Mouse (Mus musculus) intestine, embryonic 15.5 days (tissue): ENCODE measurements around the gene Pde2a. TPM values are rescaled to one million over a fixed set of nuclear protein-coding genes. Genes with fewer than 3 reads are reported as not detected.
A peak's percentile ranks its signal among the peaks of the same experiment; 100 is the strongest.

Experiments used
- ATAC-seq: fragments of 200-750 bp; cut with Nextera tagmentation; 2 replicates; pipeline ENCODE4 v1.8.0; 2017; ENCODE audit warnings: moderate TSS enrichment, moderate library complexity
- H3K27ac ChIP-seq: fragments of 300-500 bp; sonication (generic); 2 replicates; pipeline ENCODE4 v1.5.1; 2015; ENCODE audit warnings: mild to moderate bottlenecking, inconsistent platforms
- H3K27me3 ChIP-seq: fragments of 300-500 bp; sonication (generic); replicated peaks from 2 replicates; pipeline ENCODE4 v1.6.1; 2015; ENCODE audit warnings: inconsistent platforms
- H3K36me3 ChIP-seq: fragments of 300-500 bp; sonication (generic); 2 replicates; pipeline ENCODE4 v1.6.1; 2015; ENCODE audit warnings: inconsistent platforms
- H3K4me1 ChIP-seq: fragments of 300-500 bp; sonication (generic); replicated peaks from 2 replicates; pipeline ENCODE4 v1.6.1; 2015; ENCODE audit warnings: inconsistent platforms
- H3K4me2 ChIP-seq: fragments of 300-500 bp; sonication (generic); replicated peaks from 2 replicates; pipeline ENCODE4 v1.6.1; 2015; ENCODE audit warnings: mild to moderate bottlenecking, inconsistent platforms
- H3K4me3 ChIP-seq: fragments of 300-500 bp; sonication (generic); replicated peaks from 2 replicates; pipeline ENCODE4 v1.5.1; 2015; ENCODE audit warnings: inconsistent platforms
- H3K9ac ChIP-seq: fragments of 300-500 bp; sonication (generic); 2 replicates; pipeline ENCODE4 v1.6.1; 2015; ENCODE audit warnings: inconsistent platforms
- H3K9me3 ChIP-seq: fragments of 300-500 bp; sonication (generic); 2 replicates; pipeline ENCODE4 v1.6.1; 2016; ENCODE audit warnings: inconsistent platforms
- WGBS: fragments of 180-500 bp; shearing (Covaris S2); methylation state at CpG from one replicate; pipeline ENCODE4 v1.1.7; 2015; 5-methylcytosine and 5-hydroxymethylcytosine counted together
- polyA plus RNA-seq: library from polyadenylated mRNA; unstranded; fragments of >200 nt; fragmentation: Nextera tagmentation; extraction: Ambion mirVana; gene quantifications from 2 replicates; pipeline ENCODE4 v1.2.1, GENCODE M21; 2015

The Pde2a gene
- polyA plus RNA-seq, 1 experiment from 2014 or later = 16.6 TPM

- 15% methylated on average over 6 of the region's 6 CpGs for WGBS
- no peak overlapping the region for H3K4me3 ChIP-seq
- peak; percentile 70 for ATAC-seq
- no peaks in the 10 kb centered on the region for H3K9me3 ChIP-seq
- peaks cover 35% of the 10 kb centered on the region for H3K4me1 ChIP-seq
- H3K27me3 ChIP-seq = no peaks in the 10 kb centered on the region
- no peak overlapping the region for H3K9ac ChIP-seq
- peak overlapping the region; percentile 73 for H3K27ac ChIP-seq
- H3K4me2 ChIP-seq = peak overlapping the region; percentile 5
- peaks cover 15% of the 10 kb centered on the region; the same call in 1 of the 2 replicates for H3K36me3 ChIP-seq
These were observed 36.2 kb upstream of the Pde2a start for GRCm38 (mm10) chr7:101385331-101385733.

- Histone ChIP-seq H3K9me3 (no peaks in the 10 kb centered on the region), H3K27ac (peak overlapping the region; percentile 73; the same call in 1 of the 2 replicates), H3K4me2 (peak overlapping the region; percentile 5), H3K4me1 (peaks cover 35% of the 10 kb centered on the region), H3K4me3 (no peak overlapping the region), H3K36me3 (peaks cover 17% of the 10 kb centered on the region; the same call in 1 of the 2 replicates), H3K27me3 (no peaks in the 10 kb centered on the region), H3K9ac (no peak overlapping the region)
- peak; percentile 21; the same call in 1 of the 2 replicates for ATAC-seq
- WGBS = 44% methylated on average over 8 of the region's 10 CpGs
These were observed 35.5 kb upstream of the Pde2a start for GRCm38 (mm10) chr7:101385866-101386452.

GRCm38 (mm10) chr7:101389256-101389655 is 32.2 kb upstream of the Pde2a start:
- H3K4me3 ChIP-seq = no peak overlapping the region
- H3K4me1 ChIP-seq = peaks cover 45% of the 10 kb centered on the region
- no peaks in the 10 kb centered on the region for H3K9me3 ChIP-seq
- no peaks in the 10 kb centered on the region for H3K27me3 ChIP-seq
- no peak overlapping the region for H3K27ac ChIP-seq
- peaks cover 17% of the 10 kb centered on the region; the same call in 1 of the 2 replicates for H3K36me3 ChIP-seq
- WGBS = 76% methylated on average over 6 of the region's 6 CpGs
- H3K4me2 ChIP-seq = no peak overlapping the region
- H3K9ac ChIP-seq = no peak overlapping the region
- ATAC-seq = no peak

GRCm38 (mm10) chr7:101391909-101392479 is 29.5 kb upstream of the Pde2a start:
- Histone ChIP-seq H3K4me3 (no peak overlapping the region), H3K9me3 (no peaks in the 10 kb centered on the region), H3K9ac (no peak overlapping the region), H3K36me3 (peaks cover 24% of the 10 kb centered on the region), H3K4me2 (no peak overlapping the region), H3K27me3 (no peaks in the 10 kb centered on the region), H3K27ac (peak overlapping the region; percentile 95), H3K4me1 (peaks cover 30% of the 10 kb centered on the region)
- WGBS = 57% methylated on average over 4 of the region's 4 CpGs
- ATAC-seq = no peak

- Histone ChIP-seq H3K27ac (peak overlapping the region; percentile 95), H3K9me3 (no peaks in the 10 kb centered on the region), H3K27me3 (no peaks in the 10 kb centered on the region), H3K4me2 (peak overlapping the region; percentile 58; the same call in 1 of the 2 replicates), H3K4me3 (no peak overlapping the region), H3K36me3 (peaks cover 28% of the 10 kb centered on the region), H3K9ac (no peak overlapping the region), H3K4me1 (peaks cover 30% of the 10 kb centered on the region)
- WGBS = 43% methylated on average over 4 of the region's 4 CpGs
- ATAC-seq = no peak
These were observed 28.5 kb upstream of the Pde2a start for GRCm38 (mm10) chr7:101393015-101393414.

- Histone ChIP-seq H3K36me3 (peaks cover 35% of the 10 kb centered on the region), H3K4me1 (peaks cover 30% of the 10 kb centered on the region)
- WGBS = 32% methylated on average over 8 of the region's 8 CpGs
These were observed 27.6 kb upstream of the Pde2a start for GRCm38 (mm10) chr7:101393694-101394504.

GRCm38 (mm10) chr7:101394569-101394968 is 26.9 kb upstream of the Pde2a start:
- WGBS = 55% methylated on average over 3 of the region's 3 CpGs
- peaks cover 30% of the 10 kb centered on the region for H3K4me1 ChIP-seq
- H3K4me3 ChIP-seq = peak overlapping the region; percentile 39
- peak overlapping the region; percentile 50 for H3K9ac ChIP-seq
- H3K27ac ChIP-seq = peak overlapping the region; percentile 95
- H3K4me2 ChIP-seq = peak overlapping the region; percentile 58
- H3K36me3 ChIP-seq = peaks cover 37% of the 10 kb centered on the region
- no peak for ATAC-seq
- no peaks in the 10 kb centered on the region for H3K27me3 ChIP-seq
- no peaks in the 10 kb centered on the region for H3K9me3 ChIP-seq

More at GRCm38 (mm10) chr7:101393694-101394504, 27.6 kb upstream of the Pde2a start:
- Histone ChIP-seq H3K4me3 (peak overlapping the region; percentile 39), H3K4me2 (peak overlapping the region; percentile 58), H3K9ac (peak overlapping the region; percentile 50), H3K27me3 (no peaks in the 10 kb centered on the region), H3K9me3 (no peaks in the 10 kb centered on the region), H3K27ac (peak overlapping the region; percentile 95)
- peak; percentile 89 for ATAC-seq

GRCm38 (mm10) chr7:101395471-101395870 is 26.0 kb upstream of the Pde2a start:
- Histone ChIP-seq H3K27ac (peak overlapping the region; percentile 58), H3K4me2 (peak overlapping the region; percentile 58), H3K9me3 (no peaks in the 10 kb centered on the region), H3K36me3 (peaks cover 39% of the 10 kb centered on the region), H3K27me3 (no peaks in the 10 kb centered on the region), H3K4me1 (peaks cover 28% of the 10 kb centered on the region), H3K4me3 (peak overlapping the region; percentile 39), H3K9ac (peak overlapping the region; percentile 50)
- no peak for ATAC-seq
- WGBS = 39% methylated on average over 2 of the region's 2 CpGs

GRCm38 (mm10) chr7:101397175-101397574 is 24.3 kb upstream of the Pde2a start:
- peaks cover 55% of the 10 kb centered on the region for H3K36me3 ChIP-seq
- no peaks in the 10 kb centered on the region for H3K9me3 ChIP-seq
- H3K4me1 ChIP-seq = peaks cover 22% of the 10 kb centered on the region
- 88% methylated on average over 4 of the region's 4 CpGs for WGBS
- H3K9ac ChIP-seq = no peak overlapping the region
- H3K27ac ChIP-seq = no peak overlapping the region
- no peak for ATAC-seq
- H3K27me3 ChIP-seq = no peaks in the 10 kb centered on the region
- H3K4me2 ChIP-seq = no peak overlapping the region
- no peak overlapping the region for H3K4me3 ChIP-seq

- no peak for ATAC-seq
- Histone ChIP-seq H3K4me2 (no peak overlapping the region), H3K4me1 (no peaks in the 10 kb centered on the region), H3K36me3 (peaks cover 69% of the 10 kb centered on the region), H3K27ac (no peak overlapping the region), H3K9me3 (no peaks in the 10 kb centered on the region), H3K9ac (no peak overlapping the region), H3K4me3 (no peak overlapping the region), H3K27me3 (no peaks in the 10 kb centered on the region)
- 81% methylated on average over 7 of the region's 7 CpGs for WGBS
These were observed 20.0 kb upstream of the Pde2a start for GRCm38 (mm10) chr7:101401510-101401909.

- peaks cover 61% of the 10 kb centered on the region for H3K36me3 ChIP-seq
- ATAC-seq = no peak
- WGBS = 88% methylated on average over 5 of the region's 5 CpGs
These were observed 17.7 kb upstream of the Pde2a start for GRCm38 (mm10) chr7:101403831-101404230.

GRCm38 (mm10) chr7:101410267-101410936 is 11.1 kb upstream of the Pde2a start, which contains the start of gene Gm45837:
Gm45837 (plus strand) TSS chr7:101410886.
- peaks cover 11% of the 10 kb centered on the region for H3K4me1 ChIP-seq
- no peaks in the 10 kb centered on the region for H3K27me3 ChIP-seq
- H3K9me3 ChIP-seq = no peaks in the 10 kb centered on the region
- no peak within 1 kb of the TSS for H3K4me3 ChIP-seq
- H3K9ac ChIP-seq = no peak within 1 kb of the TSS
- no peak for ATAC-seq
- WGBS = 71% methylated on average over 11 of the region's 11 CpGs
- H3K27ac ChIP-seq = no peak within 1 kb of the TSS
- peaks cover 26% of the 10 kb centered on the region for H3K36me3 ChIP-seq
- no peak within 1 kb of the TSS for H3K4me2 ChIP-seq

More at GRCm38 (mm10) chr7:101403831-101404230, 17.7 kb upstream of the Pde2a start:
- no peaks in the 10 kb centered on the region for H3K9me3 ChIP-seq
- no peaks in the 10 kb centered on the region for H3K4me1 ChIP-seq
- H3K4me3 ChIP-seq = no peak overlapping the region
- no peak overlapping the region for H3K4me2 ChIP-seq
- H3K9ac ChIP-seq = no peak overlapping the region
- no peaks in the 10 kb centered on the region for H3K27me3 ChIP-seq
- H3K27ac ChIP-seq = no peak overlapping the region
